Mouse (Mus musculus) CH12.LX (cell line): ENCODE measurements around the gene Jsrp1. TPM values are rescaled to one million over a fixed set of nuclear protein-coding genes. Genes with fewer than 3 reads are reported as not detected.

Source experiments
- DNase-seq: peaks from one replicate; pipeline ENCODE4 v3.0.0-alpha.2; 2013; ENCODE audit errors: extremely low read depth
- H3K27ac ChIP-seq: 2 replicates; pipeline ENCODE4 v1.5.1; 2012; ENCODE audit warnings: low read depth, mild to moderate bottlenecking, control low read depth, moderate library complexity; ENCODE audit not compliant: insufficient read depth
- H3K27me3 ChIP-seq: replicated peaks from 2 replicates; pipeline ENCODE3; 2012; ENCODE audit warnings: inconsistent platforms
- H3K36me3 ChIP-seq, 2 experiments: replicated peaks in 1 of 2; 2 replicates each; pipeline versions ENCODE3 to v1.6.1; 2012; ENCODE audit warnings: inconsistent platforms in 1 of 2, low read length in 1 of 2, mild to moderate bottlenecking in 1 of 2, mixed read lengths in 1 of 2, moderate library complexity in 1 of 2; ENCODE audit not compliant: control insufficient read depth in 1 of 2, insufficient read depth in 1 of 2
- H3K4me1 ChIP-seq, 2 experiments: 2 replicates each; pipeline ENCODE4 v1.6.1; 2012; ENCODE audit warnings: inconsistent platforms in 1 of 2, moderate library complexity in 1 of 2; ENCODE audit not compliant: insufficient read depth in 2 of 2, control insufficient read depth in 1 of 2
- H3K4me2 ChIP-seq: 2 replicates; pipeline ENCODE4 v1.6.1; 2012; ENCODE audit warnings: low read depth, mild to moderate bottlenecking, control low read depth; ENCODE audit not compliant: poor library complexity, insufficient read depth, severe bottlenecking
- H3K4me3 ChIP-seq, 3 experiments: fragments of 150-350 bp in 1 of 3; sonication (generic) in 1 of 3; replicated peaks in 1 of 3; 2 replicates each; pipeline versions ENCODE3 to v1.5.1; 2011 to 2012; ENCODE audit warnings: low read depth in 2 of 3, low read length in 2 of 3, mild to moderate bottlenecking in 2 of 3, moderate library complexity in 2 of 3, control low read depth in 1 of 3, improper control_type of control experiment in 1 of 3, inconsistent platforms in 1 of 3, mixed read lengths in 1 of 3; ENCODE audit not compliant: poor library complexity in 1 of 3
- H3K79me2 ChIP-seq: replicated peaks from 2 replicates; pipeline ENCODE4 v1.6.1; 2012; ENCODE audit warnings: mild to moderate bottlenecking, moderate library complexity; ENCODE audit not compliant: control insufficient read depth, poor library complexity, insufficient read depth, severe bottlenecking; ENCODE audit errors: extremely low read depth
- H3K9ac ChIP-seq: 2 replicates; pipeline ENCODE4 v1.6.1; 2012; ENCODE audit warnings: low read depth, mild to moderate bottlenecking, control low read depth, moderate library complexity; ENCODE audit not compliant: insufficient read depth
- H3K9me3 ChIP-seq: replicated peaks from 2 replicates; pipeline ENCODE3; 2012; ENCODE audit warnings: low read length, inconsistent platforms, mixed read lengths
- BHLHE40 ChIP-seq: IDR thresholded peaks from 2 replicates; pipeline ENCODE4 v1.6.1; 2011; ENCODE audit warnings: mild to moderate bottlenecking, low read depth, low read length, improper control_type of control experiment
- CHD1 ChIP-seq: IDR thresholded peaks from 2 replicates; pipeline ENCODE4 v1.6.1; 2012; ENCODE audit warnings: low read depth, low read length, improper control_type of control experiment, inconsistent platforms
- CTCF ChIP-seq, 2 experiments: IDR thresholded peaks in 1 of 2; conservative IDR thresholded peaks in 1 of 2; 2 replicates each; pipeline ENCODE4 v1.5.1; 2011 to 2012; ENCODE audit warnings: low read depth in 2 of 2, low read length in 2 of 2, improper control_type of control experiment in 1 of 2, inconsistent platforms in 1 of 2, mild to moderate bottlenecking in 1 of 2, moderate library complexity in 1 of 2
- E2F4 ChIP-seq: IDR thresholded peaks from 2 replicates; pipeline ENCODE4 v1.6.1; 2011; ENCODE audit warnings: low read depth, low read length, improper control_type of control experiment; ENCODE audit not compliant: insufficient replicate concordance
- ETS1 ChIP-seq: conservative IDR thresholded peaks from 2 replicates; pipeline ENCODE4 v1.6.1; 2012; ENCODE audit warnings: low read depth, mild to moderate bottlenecking, inconsistent platforms, low read length, improper control_type of control experiment, moderate library complexity
- GABPA ChIP-seq: IDR thresholded peaks from 2 replicates; pipeline ENCODE4 v1.6.1; 2012; ENCODE audit warnings: low read depth, low read length, improper control_type of control experiment, inconsistent platforms; ENCODE audit not compliant: insufficient replicate concordance
- HCFC1 ChIP-seq: IDR thresholded peaks from 2 replicates; pipeline ENCODE4 v1.6.1; 2012; ENCODE audit warnings: low read depth, mild to moderate bottlenecking, inconsistent platforms, low read length, improper control_type of control experiment
- JUN ChIP-seq: IDR thresholded peaks from 2 replicates; pipeline ENCODE4 v1.6.1; 2011; ENCODE audit warnings: low read depth, mild to moderate bottlenecking, low read length, improper control_type of control experiment, moderate library complexity; ENCODE audit not compliant: insufficient read depth
- KAT2A ChIP-seq: IDR thresholded peaks from 2 replicates; pipeline ENCODE4 v1.6.1; 2012; ENCODE audit warnings: low read length, improper control_type of control experiment, inconsistent platforms; ENCODE audit not compliant: insufficient replicate concordance
- MAFK ChIP-seq: IDR thresholded peaks from 2 replicates; pipeline ENCODE4 v1.6.1; 2011; ENCODE audit warnings: low read length, improper control_type of control experiment; ENCODE audit not compliant: insufficient replicate concordance
- MAX ChIP-seq: IDR thresholded peaks from 2 replicates; pipeline ENCODE4 v1.6.1; 2011; ENCODE audit warnings: low read length, improper control_type of control experiment
- MAZ ChIP-seq: IDR thresholded peaks from 2 replicates; pipeline ENCODE4 v1.6.1; 2012; ENCODE audit warnings: low read depth, mild to moderate bottlenecking, inconsistent platforms, low read length, improper control_type of control experiment, moderate library complexity
- MEF2A ChIP-seq: IDR thresholded peaks from 2 replicates; pipeline ENCODE4 v1.6.1; 2014; ENCODE audit warnings: low read depth, mild to moderate bottlenecking, inconsistent platforms, low read length, improper control_type of control experiment, borderline replicate concordance
- MXI1 ChIP-seq: IDR thresholded peaks from 2 replicates; pipeline ENCODE4 v1.6.1; 2011; ENCODE audit warnings: mild to moderate bottlenecking, low read depth, low read length, improper control_type of control experiment
- NELFE ChIP-seq: IDR thresholded peaks from 2 replicates; pipeline ENCODE4 v1.6.1; 2011; ENCODE audit warnings: low read depth, low read length, improper control_type of control experiment
- NRF1 ChIP-seq: IDR thresholded peaks from 2 replicates; pipeline ENCODE4 v1.6.1; 2014; ENCODE audit warnings: low read depth, mild to moderate bottlenecking, inconsistent platforms, low read length, improper control_type of control experiment, moderate library complexity
- POLR2A ChIP-seq: IDR thresholded peaks from 2 replicates; pipeline ENCODE4 v1.6.1; 2011; ENCODE audit warnings: low read depth, mild to moderate bottlenecking, improper control_type of control experiment, low read length
- RCOR1 ChIP-seq: conservative IDR thresholded peaks from 2 replicates; pipeline ENCODE4 v1.6.1; 2012; ENCODE audit warnings: low read depth, mild to moderate bottlenecking, inconsistent platforms, low read length, improper control_type of control experiment
- SMC3 ChIP-seq: IDR thresholded peaks from 2 replicates; pipeline ENCODE4 v1.6.1; 2011; ENCODE audit warnings: low read depth, low read length, improper control_type of control experiment
- TCF12 ChIP-seq: IDR thresholded peaks from 2 replicates; pipeline ENCODE4 v1.6.1; 2014; ENCODE audit warnings: low read depth, mild to moderate bottlenecking, inconsistent platforms, low read length, improper control_type of control experiment
- UBTF ChIP-seq: IDR thresholded peaks from 2 replicates; pipeline ENCODE4 v1.6.1; 2012; ENCODE audit warnings: low read depth, mild to moderate bottlenecking, inconsistent platforms, low read length, improper control_type of control experiment, moderate library complexity
- USF1 ChIP-seq: IDR thresholded peaks from 2 replicates; pipeline ENCODE4 v1.6.1; 2014; ENCODE audit warnings: low read depth, mild to moderate bottlenecking, inconsistent platforms, low read length, improper control_type of control experiment
- ZKSCAN1 ChIP-seq: IDR thresholded peaks from 2 replicates; pipeline ENCODE4 v1.6.1; 2012; ENCODE audit warnings: low read depth, inconsistent platforms, low read length, improper control_type of control experiment, borderline replicate concordance
- ZMIZ1 ChIP-seq: IDR thresholded peaks from 2 replicates; pipeline ENCODE4 v1.6.1; 2012; ENCODE audit warnings: low read depth, mild to moderate bottlenecking, inconsistent platforms, low read length, improper control_type of control experiment
- ZNF384 ChIP-seq: IDR thresholded peaks from 2 replicates; pipeline ENCODE4 v1.6.1; 2012; ENCODE audit warnings: low read depth, low read length, improper control_type of control experiment, inconsistent platforms
- dilution Hi-C: fragments of 300-500 bp; cut with MboI; formaldehyde crosslinking; loops from 2 replicates; pipeline ENCODE4 v1.14.3; 2020; ENCODE audit warnings: low sequenced_read_pairs; ENCODE audit not compliant: extremely low pct_unique_long_range_greater_than_20kb, extremely low pct_ligation_motif_present
- in situ Hi-C: fragments of 300-500 bp; cut with MboI; formaldehyde crosslinking; loops from 3 replicates; pipeline ENCODE4 v1.14.3; 2019; ENCODE audit warnings: low sequenced_read_pairs, low pct_ligation_motif_present, low pct_unique_long_range_greater_than_20kb, mixed read lengths
- polyA plus RNA-seq: library from polyadenylated mRNA; unstranded; fragments of >175 nt; gene quantifications from 2 replicates; pipeline ENCODE4 v1.2.1, GENCODE M21; 2012; ENCODE audit warnings: low read depth; ENCODE audit not compliant: insufficient read length
- total RNA-seq, 2 experiments: library from RNA; depleted of rRNA; stranded (reverse); fragments of 300-350 nt in 1 of 2; fragments of >200 nt in 1 of 2; gene quantifications; 2 replicates each; pipeline ENCODE4 v1.2.3; 2012 to 2014

Jsrp1 gene
- total and polyA plus RNA-seq, 3 experiments: 0.35 to 1.1 (median 0.72) TPM

GRCm38 (mm10) chr10:80804916-80805315 is 8.4 kb downstream of the Jsrp1 start, which contains the start of gene Amh:
TSS of gene Amh (plus strand) at chr10:80805243.
- no peak for DNase-seq
- Histone ChIP-seq H3K9ac (no peak within 1 kb of the TSS), H3K79me2 (peaks cover 19% of the 10 kb centered on the region), H3K27me3 (no peaks in the 10 kb centered on the region), H3K4me3 (no peak within 1 kb of the TSS), H3K36me3 (peaks cover 61 to 86% of the 10 kb centered on the region in 2 experiments), H3K4me1 (peaks cover 6 to 13% of the 10 kb centered on the region in 2 experiments), H3K27ac (no peak within 1 kb of the TSS), H3K4me2 (no peak within 1 kb of the TSS), H3K9me3 (peaks cover 5% of the 10 kb centered on the region)
- TF ChIP-seq RCOR1 (no peak), NRF1 (no peak), UBTF (no peak), ZNF384 (no peak), USF1 (no peak), MAX (no peak), SMC3 (no peak)
- dilution Hi-C loops (no loop called here), in situ Hi-C loops (loop anchor here (10.0 kb wide), 1 partner anchor 190 kb away; no protein-coding TSS in a partner anchor)

- peaks cover 5% of the 10 kb centered on the region for H3K9me3 ChIP-seq
- no peak overlapping the region for H3K4me2 ChIP-seq
- H3K36me3 ChIP-seq: peaks cover 61 to 87% of the 10 kb centered on the region in 2 experiments
- DNase-seq: no peak
- no peaks in the 10 kb centered on the region for H3K27me3 ChIP-seq
- no peak for TF ChIP-seq ZMIZ1
- no peak for TF ChIP-seq USF1
- TF ChIP-seq HCFC1: no peak
- no peak for TF ChIP-seq ETS1
- dilution Hi-C loops: no loop called here
- in situ Hi-C loops: loop anchor here (10.0 kb wide), 1 partner anchor 190 kb away; no protein-coding TSS in a partner anchor
- peaks cover 24% of the 10 kb centered on the region for H3K79me2 ChIP-seq
- no peak overlapping the region for H3K4me3 ChIP-seq
- H3K9ac ChIP-seq: no peak overlapping the region
- peaks cover 6 to 17% of the 10 kb centered on the region in 2 experiments for H3K4me1 ChIP-seq
- H3K27ac ChIP-seq: no peak overlapping the region
Measured at GRCm38 (mm10) chr10:80804340-80804739, 9.0 kb downstream of the Jsrp1 start.

DNA sequence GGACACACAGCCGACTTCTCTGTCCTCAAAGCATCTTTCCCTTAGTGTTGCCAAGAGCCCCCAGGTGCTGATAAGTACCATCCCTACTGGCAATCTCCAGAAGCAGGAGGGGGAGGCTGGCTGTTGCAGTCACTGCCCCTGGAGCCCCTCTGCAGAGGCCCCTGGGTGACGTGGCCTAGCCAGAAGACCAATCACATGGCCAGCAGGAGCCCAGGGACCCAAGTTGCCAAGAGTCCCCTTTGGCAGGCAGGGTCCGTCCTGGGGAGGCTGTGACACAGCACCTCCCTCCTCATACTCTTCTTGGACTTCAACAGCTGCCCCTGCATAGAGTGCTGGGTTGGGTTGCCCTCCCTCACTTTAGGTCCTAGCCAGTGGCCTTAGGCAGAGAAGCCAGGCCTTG is 10.3 kb downstream of the Jsrp1 start:
- Histone ChIP-seq H3K9ac (no peak overlapping the region), H3K9me3 (peaks cover 5% of the 10 kb centered on the region), H3K36me3 (peaks cover 61 to 79% of the 10 kb centered on the region in 2 experiments), H3K4me2 (no peak overlapping the region), H3K4me3 (no peak overlapping the region), H3K27me3 (no peaks in the 10 kb centered on the region), H3K4me1 (peaks cover 6 to 17% of the 10 kb centered on the region in 2 experiments), H3K79me2 (peaks cover 30% of the 10 kb centered on the region), H3K27ac (no peak overlapping the region)
- in situ Hi-C loops: loop anchor here (10.0 kb wide), 1 partner anchor 192 kb away; no protein-coding TSS in a partner anchor
- dilution Hi-C loops: no loop called here
- DNase-seq: no peak
- no peak for TF ChIP-seq GABPA
- TF ChIP-seq MEF2A: no peak
- TF ChIP-seq UBTF: no peak
- no peak for TF ChIP-seq ZNF384
- no peak for TF ChIP-seq BHLHE40
- TF ChIP-seq ZKSCAN1: no peak
- TF ChIP-seq MAFK: no peak
- TF ChIP-seq CHD1: no peak
- no peak for TF ChIP-seq MAZ
- TF ChIP-seq CTCF (conservative IDR thresholded peaks at IDR 0.05 in 1 of 2, IDR thresholded peaks at IDR 0.05 in 1 of 2; ENCODE audit: low read depth in 2 of 2, low read length in 2 of 2): no peak
- no peak for TF ChIP-seq TCF12
- TF ChIP-seq MXI1: no peak
- TF ChIP-seq KAT2A: no peak
- TF ChIP-seq E2F4: no peak
- TF ChIP-seq POLR2A: no peak
- no peak for TF ChIP-seq JUN
- TF ChIP-seq NRF1: no peak
- no peak for TF ChIP-seq NELFE
- no peak for TF ChIP-seq USF1
